28 mouse cellular contexts compared by ENCODE assay signal in the genomic region with DNA sequence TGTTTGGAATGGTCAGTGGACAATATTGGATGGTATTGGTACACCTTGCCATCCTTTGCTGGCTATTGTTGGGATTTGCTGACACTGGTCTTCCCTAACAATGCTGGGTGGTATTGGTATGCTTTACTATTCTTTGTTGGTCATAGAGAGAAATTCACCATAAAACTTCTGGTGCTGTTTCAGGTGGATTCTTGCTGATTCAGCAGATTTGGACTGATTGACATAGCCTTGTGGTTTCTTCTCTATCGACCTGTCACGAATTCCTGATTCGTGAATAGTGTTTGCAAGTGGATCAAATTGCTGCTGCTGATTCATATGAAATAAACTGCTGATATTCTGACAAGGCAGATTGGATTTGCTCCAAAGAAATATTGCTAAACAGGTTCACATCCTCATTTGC.
DNase-seq lines count a peak whose midpoint lies in the region; ATAC-seq and TF ChIP-seq lines count a peak whose summit lies in the region.
"Had no signal": no experiment of that assay in that cellular context is flagged by ENCODE, and none has a peak within 500 bp of the region (broad histone marks: within the 10 kb centered on the region; RNA-seq: fewer than 3 reads in every experiment).

No protein-coding gene starts in this region.

- H3K4me3 ChIP-seq in CH12.LX (replicated peaks in 1 of 3; ENCODE audit: low read depth in 2 of 3, low read length in 2 of 3, poor library complexity in 1 of 3) (no peak overlapping the region), MEL (ENCODE audit: control insufficient read depth in 1 of 2, insufficient read depth in 1 of 2, low read depth in 2 of 2, low read length in 2 of 2) (no peak overlapping the region)
- no peak overlapping the region for H3K4me3 ChIP-seq in midbrain, embryonic 14.5 days (replicated peaks; ENCODE audit: low read depth, low read length)
- H3K4me3 ChIP-seq: embryonic facial prominence, embryonic 13.5 days; embryonic facial prominence, embryonic 15.5 days; erythroblast, embryonic 14.5 days; forebrain, embryonic 10.5 days; forebrain, embryonic 12.5 days had no signal

- H3K4me2 ChIP-seq in CH12.LX (ENCODE audit: insufficient read depth, low read depth, poor library complexity, severe bottlenecking), result no peak overlapping the region
- no peak overlapping the region for H3K4me2 ChIP-seq in midbrain, embryonic 14.5 days (ENCODE audit: low read length)
- H3K4me2 ChIP-seq: embryonic facial prominence, embryonic 13.5 days; embryonic facial prominence, embryonic 15.5 days; forebrain, embryonic 12.5 days had no signal

- no peak for TF ChIP-seq EP300 in CH12.LX (IDR thresholded peaks at IDR 0.05; ENCODE audit: low read length)
- no peak for TF ChIP-seq EP300 in MEL (IDR thresholded peaks at IDR 0.05; ENCODE audit: low read depth in 1 of 2, low read length in 2 of 2)

- H3K4me1 ChIP-seq in CH12.LX (ENCODE audit: control insufficient read depth in 1 of 2, insufficient read depth in 2 of 2), result no peaks in the 10 kb centered on the region
- H3K4me1 ChIP-seq in MEL (ENCODE audit: control insufficient read depth in 1 of 2, insufficient read depth in 2 of 2, low read length in 2 of 2), result no peaks in the 10 kb centered on the region
- H3K4me1 ChIP-seq in midbrain, embryonic 14.5 days (ENCODE audit: control insufficient read depth, insufficient read depth, low read length), result no peaks in the 10 kb centered on the region
- H3K4me1 ChIP-seq: forebrain, embryonic 10.5 days; forebrain, embryonic 12.5 days had no signal

- H3K27me3 ChIP-seq in CH12.LX (replicated peaks) (no peaks in the 10 kb centered on the region), MEL (ENCODE audit: control insufficient read depth in 1 of 2, insufficient read depth in 2 of 2, low read length in 2 of 2) (no peaks in the 10 kb centered on the region)
- H3K27me3 ChIP-seq in midbrain, embryonic 14.5 days (ENCODE audit: control insufficient read depth, insufficient read depth, low read length), result no peaks in the 10 kb centered on the region
- H3K27me3 ChIP-seq: embryonic facial prominence, embryonic 13.5 days; embryonic facial prominence, embryonic 15.5 days; forebrain, embryonic 12.5 days had no signal

- no peaks in the 10 kb centered on the region for H3K36me3 ChIP-seq in CH12.LX (replicated peaks in 1 of 2; ENCODE audit: control insufficient read depth in 1 of 2, insufficient read depth in 1 of 2, low read length in 1 of 2)
- H3K36me3 ChIP-seq in MEL (ENCODE audit: control insufficient read depth in 1 of 2, insufficient read depth in 2 of 2, low read length in 2 of 2), result no peaks in the 10 kb centered on the region
- no peaks in the 10 kb centered on the region for H3K36me3 ChIP-seq in midbrain, embryonic 14.5 days (ENCODE audit: control insufficient read depth, insufficient read depth, low read length)
- H3K36me3 ChIP-seq: embryonic facial prominence, embryonic 13.5 days; embryonic facial prominence, embryonic 15.5 days; forebrain, embryonic 10.5 days; forebrain, embryonic 12.5 days; G1E had no signal

- in situ Hi-C loops in CH12.LX (cut with MboI; ENCODE audit: low pct_ligation_motif_present, low pct_unique_long_range_greater_than_20kb, low sequenced_read_pairs), result no loop called here

- ATAC-seq in midbrain, embryonic 14.5 days (ENCODE audit: low FRiP score, low TSS enrichment), result no peak
- ATAC-seq: activated CD4-positive, CD25-positive, alpha-beta regulatory T cell, adult 4 months; CD4-positive, CD25-positive, alpha-beta regulatory T cell, adult 4 months; forebrain, embryonic 14.5 days; forebrain, embryonic 16.5 days; Patski had no signal

- no peak for TF ChIP-seq POLR2A in CH12.LX (IDR thresholded peaks at IDR 0.05; ENCODE audit: low read depth, low read length)
- TF ChIP-seq POLR2A in MEL (IDR thresholded peaks at IDR 0.05; ENCODE audit: control insufficient read depth in 1 of 2, insufficient read depth in 1 of 2, low read depth in 1 of 2, low read length in 2 of 2, poor library complexity in 1 of 2), result no peak

- DNase-seq in CH12.LX (ENCODE audit: extremely low read depth), result no peak
- no peak for DNase-seq in MEL (ENCODE audit: low read depth, low spot score)
- DNase-seq in adipocyte (ENCODE audit: low spot score), result peak; percentile 23
- DNase-seq in midbrain, embryonic 14.5 days, result no peak
- no peak for DNase-seq in spleen, postnatal 4 days (ENCODE audit: low spot score in 2 of 2)
- no peak for DNase-seq in left cerebral cortex, adult 18-20 months (ENCODE audit: low spot score in 2 of 2)
- DNase-seq: adrenal gland, adult 2 months; adrenal gland, postnatal 10 days; adrenal gland, postnatal 25 days; B cell, adult 2 months; cerebellum, adult 11 months; cerebellum, adult 18-20 months; cerebellum, adult 8-10 months; cerebellum, adult 9-11 months; cerebellum, postnatal 14 days; cerebellum, postnatal 36 days; embryo, embryonic 11 days had no signal

- TF ChIP-seq CTCF in CH12.LX (conservative IDR thresholded peaks at IDR 0.05 in 1 of 2, IDR thresholded peaks at IDR 0.05 in 1 of 2; ENCODE audit: low read depth in 2 of 2, low read length in 2 of 2) (no peak), MEL (IDR thresholded peaks at IDR 0.05 in 2 of 3, conservative IDR thresholded peaks at IDR 0.05 in 1 of 3; ENCODE audit: control insufficient read depth in 1 of 3, insufficient read depth in 1 of 3, low read depth in 2 of 3, low read length in 3 of 3, poor library complexity in 1 of 3, severe bottlenecking in 1 of 3) (no peak)

- no peak overlapping the region for H3K9ac ChIP-seq in CH12.LX (ENCODE audit: insufficient read depth, low read depth)
- H3K9ac ChIP-seq in MEL (ENCODE audit: control insufficient read depth, low read depth, low read length, poor library complexity, severe bottlenecking), result no peak overlapping the region
- H3K9ac ChIP-seq in midbrain, embryonic 14.5 days (replicated peaks; ENCODE audit: low read length), result no peak overlapping the region
- H3K9ac ChIP-seq: embryonic facial prominence, embryonic 13.5 days; embryonic facial prominence, embryonic 15.5 days; forebrain, embryonic 12.5 days had no signal

- 87% methylated on average over 3 of the region's 3 CpGs for WGBS in midbrain, embryonic 14.5 days

- H3K9me3 ChIP-seq in CH12.LX (replicated peaks; ENCODE audit: low read length), result peaks cover 37% of the 10 kb centered on the region
- H3K9me3 ChIP-seq in MEL (replicated peaks; ENCODE audit: insufficient read depth, low read length), result no peaks in the 10 kb centered on the region
- no peaks in the 10 kb centered on the region for H3K9me3 ChIP-seq in midbrain, embryonic 14.5 days (ENCODE audit: control insufficient read depth, low read length)
- H3K9me3 ChIP-seq: embryonic facial prominence, embryonic 13.5 days; embryonic facial prominence, embryonic 15.5 days; forebrain, embryonic 10.5 days; forebrain, embryonic 12.5 days had no signal

- no peak overlapping the region for H3K27ac ChIP-seq in CH12.LX (ENCODE audit: insufficient read depth, low read depth)
- H3K27ac ChIP-seq in MEL (ENCODE audit: control insufficient read depth, low read depth, low read length), result no peak overlapping the region
- H3K27ac ChIP-seq in midbrain, embryonic 14.5 days (replicated peaks; ENCODE audit: low read depth, low read length), result no peak overlapping the region
- H3K27ac ChIP-seq: embryonic facial prominence, embryonic 13.5 days; embryonic facial prominence, embryonic 15.5 days; forebrain, embryonic 10.5 days; forebrain, embryonic 12.5 days had no signal

- no peaks in the 10 kb centered on the region for H3K79me2 ChIP-seq in CH12.LX (replicated peaks; ENCODE audit: control insufficient read depth, extremely low read depth, insufficient read depth, poor library complexity, severe bottlenecking)
- no peaks in the 10 kb centered on the region for H3K79me2 ChIP-seq in MEL (ENCODE audit: control insufficient read depth, insufficient read depth, low read length, poor library complexity)

- dilution Hi-C loops in CH12.LX (cut with MboI; ENCODE audit: extremely low pct_ligation_motif_present, extremely low pct_unique_long_range_greater_than_20kb, low sequenced_read_pairs), result no loop called here

- no peak for TF ChIP-seq RAD21 in CH12.LX (IDR thresholded peaks at IDR 0.05; ENCODE audit: low read depth, low read length)
- no peak for TF ChIP-seq RAD21 in MEL (IDR thresholded peaks at IDR 0.05; ENCODE audit: low read depth, low read length)

TF ChIP-seq in CH12.LX, 34 proteins besides CTCF, POLR2A, EP300 and RAD21:
- TF ChIP-seq JUND (conservative IDR thresholded peaks at IDR 0.05; ENCODE audit: low read depth, low read length) (no peak), MYC (IDR thresholded peaks at IDR 0.05; ENCODE audit: low read depth, low read length) (no peak), MAFK (IDR thresholded peaks at IDR 0.05; ENCODE audit: insufficient replicate concordance, low read length) (peak; percentile 92), ETS1 (conservative IDR thresholded peaks at IDR 0.05; ENCODE audit: low read depth, low read length) (no peak), MEF2A (IDR thresholded peaks at IDR 0.05; ENCODE audit: borderline replicate concordance, low read depth, low read length) (no peak), CHD1 (IDR thresholded peaks at IDR 0.05; ENCODE audit: low read depth, low read length) (no peak), GABPA (IDR thresholded peaks at IDR 0.05; ENCODE audit: insufficient replicate concordance, low read depth, low read length) (no peak)

TF ChIP-seq in MEL, 35 proteins besides CTCF, POLR2A, EP300 and RAD21:
- TF ChIP-seq SMC3 (IDR thresholded peaks at IDR 0.05; ENCODE audit: low read depth, low read length) (no peak), MXI1 (IDR thresholded peaks at IDR 0.05; ENCODE audit: low read depth, low read length) (no peak), POLR2AphosphoS5 (IDR thresholded peaks at IDR 0.05; ENCODE audit: borderline replicate concordance, low read depth, low read length) (no peak), MAFK (IDR thresholded peaks at IDR 0.05; ENCODE audit: borderline replicate concordance, low read depth, low read length) (peak; percentile 86), USF1 (IDR thresholded peaks at IDR 0.05; ENCODE audit: low read depth, low read length) (no peak)

Comparison
In these comparisons a context has a peak if more than half of its experiments do, and no peak if none do; other contexts are left out.
1. Of the 35 proteins assayed by ChIP-seq in both MEL and CH12.LX: peak only in MEL: none; only in CH12.LX: none; in both: MAFK; in neither: 34.